Mouse (Mus musculus) granulocyte monocyte progenitor cell, adult 5-6 weeks (primary cell): ENCODE measurements around the gene Myl6. TPM values are rescaled to one million over a fixed set of nuclear protein-coding genes. Genes with fewer than 3 reads are reported as not detected.
"Not testable (repeated sequence)": the region's sequence is repeated elsewhere in the genome, so short reads cannot be mapped to it uniquely, and the experiment has no call there.

ENCODE experiments used
- ATAC-seq: replicated peaks from 2 replicates; pipeline ENCODE4 v1.8.0; 2016; ENCODE audit warnings: mild to moderate bottlenecking, moderate TSS enrichment, inconsistent platforms; ENCODE audit not compliant: poor library complexity, severe bottlenecking
- total RNA-seq, 2 experiments: library from RNA; stranded (forward) in 1 of 2; stranded (reverse) in 1 of 2; fragments of 200-712, 200-1000 nt in 1 of 2; fragments of >200 nt in 1 of 2; fragmentation: Nextera tagmentation in 1 of 2; gene quantifications; 2 replicates each; pipeline ENCODE4 v1.2.3; 2014 to 2017

Gene Myl6
- total RNA-seq, 2 experiments from 2014 or later: 1,105 to 1,278 TPM

- ATAC-seq: no peak
Observed at GRCm38 (mm10) chr10:128511189-128511588, 17.2 kb upstream of the Myl6 start.

- no peak for ATAC-seq
Observed at GRCm38 (mm10) chr10:128510301-128510700, 16.4 kb upstream of the Myl6 start.

GRCm38 (mm10) chr10:128509831-128510230 lies 15.9 kb upstream of the Myl6 start:
- no peak for ATAC-seq

GRCm38 (mm10) chr10:128509203-128509602 lies 15.3 kb upstream of the Myl6 start:
- ATAC-seq: no peak

GRCm38 (mm10) chr10:128508260-128508659 lies 14.3 kb upstream of the Myl6 start:
- ATAC-seq: no peak

- ATAC-seq: no peak
Observed at GRCm38 (mm10) chr10:128505974-128506373, 12.0 kb upstream of the Myl6 start.

GRCm38 (mm10) chr10:128505371-128505667 lies 11.4 kb upstream of the Myl6 start:
- not testable (repeated sequence) for ATAC-seq

- ATAC-seq: peak; percentile 91
Observed at GRCm38 (mm10) chr10:128504641-128505370, 10.9 kb upstream of the Myl6 start.

- ATAC-seq: no peak
Observed at GRCm38 (mm10) chr10:128504012-128504411, 10.1 kb upstream of the Myl6 start.

- ATAC-seq: no peak
Observed at GRCm38 (mm10) chr10:128503532-128503931, 9.6 kb upstream of the Myl6 start.

- no peak for ATAC-seq
Observed at GRCm38 (mm10) chr10:128502341-128502740, 8.4 kb upstream of the Myl6 start.

- ATAC-seq: peak; percentile 9; the same call in 1 of the 2 replicates
Observed at GRCm38 (mm10) chr10:128499116-128499671, 5.2 kb upstream of the Myl6 start.

- peak; percentile 80 for ATAC-seq
Observed at GRCm38 (mm10) chr10:128498590-128498989, 4.6 kb upstream of the Myl6 start, which contains the start of gene Myl6b. TSS of gene Myl6b (minus strand) at chr10:128498685.

- no peak for ATAC-seq
Observed at GRCm38 (mm10) chr10:128497134-128497737, 3.3 kb upstream of the Myl6 start.

- ATAC-seq: no peak
Observed at GRCm38 (mm10) chr10:128496509-128497077, 2.6 kb upstream of the Myl6 start.

- ATAC-seq: no peak
Observed at GRCm38 (mm10) chr10:128495903-128496302, 2.0 kb upstream of the Myl6 start.

GRCm38 (mm10) chr10:128495270-128495669 lies 1.3 kb upstream of the Myl6 start:
- ATAC-seq: no peak

GRCm38 (mm10) chr10:128494667-128495245 lies 811 bp upstream of the Myl6 start:
- ATAC-seq: no peak

GRCm38 (mm10) chr10:128493319-128493694 lies 638 bp downstream of the Myl6 start:
- ATAC-seq: peak; percentile 20

- ATAC-seq: peak; percentile 45
Observed at GRCm38 (mm10) chr10:128492633-128493311, 1.2 kb downstream of the Myl6 start.
